In the genomic region with DNA sequence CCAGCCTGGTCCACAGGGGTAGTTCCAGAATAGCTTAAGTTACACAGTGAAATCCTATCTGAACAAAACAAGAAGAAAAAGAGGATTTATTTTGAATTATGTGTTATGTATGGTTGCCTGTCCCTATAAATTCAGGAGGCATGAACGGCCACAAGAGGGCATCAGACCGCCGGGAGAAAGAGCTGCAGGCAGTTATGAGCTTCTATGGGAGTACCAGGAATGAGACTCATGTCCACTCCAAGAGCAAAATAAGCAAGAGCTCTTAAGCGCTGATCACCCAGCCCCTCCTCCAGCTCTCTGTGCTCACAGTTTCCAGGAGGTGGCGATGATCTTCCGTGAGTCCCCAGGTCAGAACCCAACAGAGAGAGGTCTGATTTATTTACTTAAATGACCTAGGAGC, we compare ENCODE assay signal across 8 mouse cellular contexts. TPM values are rescaled to one million over a fixed set of nuclear protein-coding genes. Genes with fewer than 3 reads are reported as not detected.
DNase-seq lines count a peak whose midpoint lies in the region; ATAC-seq lines count a peak whose summit lies in the region.

No protein-coding gene starts in this region.

- no peak for ATAC-seq in forebrain, embryonic 14.5 days
- no peak for ATAC-seq in liver, embryonic 11.5 days (replicated peaks; ENCODE audit: low FRiP score)

- 1% methylated on average over 6 of the region's 6 CpGs for WGBS in forebrain, embryonic 14.5 days
- WGBS in liver, embryonic 11.5 days = 4% methylated on average over 6 of the region's 6 CpGs

- no peaks in the 10 kb centered on the region for H3K4me1 ChIP-seq in forebrain, embryonic 14.5 days (ENCODE audit: control insufficient read depth, insufficient read depth, low read length)
- no peaks in the 10 kb centered on the region for H3K4me1 ChIP-seq in liver, embryonic 11.5 days (replicated peaks; ENCODE audit: control insufficient read depth, insufficient read depth, low read length)

- H3K27me3 ChIP-seq in forebrain, embryonic 14.5 days (replicated peaks; ENCODE audit: control insufficient read depth, insufficient read depth, low read length) = no peaks in the 10 kb centered on the region
- 0 out of 2 replicates have a peak, but pooled peaks cover 2% of the 10 kb centered on the region for H3K27me3 ChIP-seq in liver, embryonic 11.5 days (replicated peaks; ENCODE audit: control insufficient read depth, insufficient read depth, low read length)

- intact Hi-C loops in left cerebral cortex, postnatal 25 days (cut with DNase I) = loop anchor here (2.0 kb wide), 1 partner anchor 44 kb away; no protein-coding TSS in a partner anchor

- H3K9ac ChIP-seq in forebrain, embryonic 14.5 days (ENCODE audit: low read length) = no peak overlapping the region
- no peak overlapping the region for H3K9ac ChIP-seq in liver, embryonic 11.5 days (ENCODE audit: low read depth, low read length)

- peak; percentile 64 to 68 for DNase-seq in layer of hippocampus, postnatal 10 days (ENCODE audit: low spot score in 2 of 2)
- DNase-seq in layer of hippocampus, adult 9-10 months (ENCODE audit: low spot score) = no peak
- DNase-seq in ES-CJ7 (ENCODE audit: low read depth, low spot score) = peak; percentile 97
- peak; percentile 76 for DNase-seq in adrenal gland, postnatal 25 days
- DNase-seq in forebrain, embryonic 14.5 days (ENCODE audit: low spot score) = peak; percentile 76
- DNase-seq in liver, embryonic 11.5 days (ENCODE audit: low spot score) = peak; percentile 55
- peak; percentile 61 for DNase-seq in skeletal muscle tissue, adult 2 months (ENCODE audit: low read depth, low spot score)
- DNase-seq in left cerebral cortex, postnatal 25 days (ENCODE audit: low spot score in 2 of 2) = no peak

- H3K4me2 ChIP-seq in forebrain, embryonic 14.5 days (ENCODE audit: low read length) = no peak overlapping the region
- no peak overlapping the region for H3K4me2 ChIP-seq in liver, embryonic 11.5 days

- H3K9me3 ChIP-seq in forebrain, embryonic 14.5 days (replicated peaks; ENCODE audit: control insufficient read depth, low read length) = no peaks in the 10 kb centered on the region
- no peaks in the 10 kb centered on the region for H3K9me3 ChIP-seq in liver, embryonic 11.5 days (ENCODE audit: control insufficient read depth, low read length)

- no peaks in the 10 kb centered on the region for H3K36me3 ChIP-seq in forebrain, embryonic 14.5 days (ENCODE audit: control insufficient read depth, insufficient read depth, low read length)
- H3K36me3 ChIP-seq in liver, embryonic 11.5 days (ENCODE audit: control insufficient read depth, insufficient read depth, low read length) = no peaks in the 10 kb centered on the region

- no peak overlapping the region for H3K4me3 ChIP-seq in forebrain, embryonic 14.5 days (ENCODE audit: low read depth, low read length)
- no peak overlapping the region for H3K4me3 ChIP-seq in liver, embryonic 11.5 days (ENCODE audit: low read depth, low read length)

- no peak overlapping the region for H3K27ac ChIP-seq in forebrain, embryonic 14.5 days (ENCODE audit: low read depth, low read length)
- no peak overlapping the region for H3K27ac ChIP-seq in liver, embryonic 11.5 days (ENCODE audit: low read depth, low read length)

RNA-seq across cellular contexts. Expression of a gene that starts 15.3 kb away (rescaled TPM):
- 1 to 10 TPM; 7.4 to 9.8 TPM for total RNA-seq in layer of hippocampus, postnatal 10 days (2021)
- 6.2 and 7.8 TPM in 2 replicates for total RNA-seq in adrenal gland, postnatal 25 days (2021)
- polyA plus RNA-seq in forebrain, embryonic 14.5 days (2014; fragmentation: Nextera tagmentation; extraction: Ambion mirVana) = 2.5 and 3.3 TPM in 2 replicates
- 4.1 and 4.8 TPM in 2 replicates for polyA plus RNA-seq in liver, embryonic 11.5 days (2014; fragmentation: Nextera tagmentation; extraction: Ambion mirVana)
- total RNA-seq in left cerebral cortex, postnatal 25 days (2021) = 10 to 100 TPM; 77.4 to 92.2 TPM

RNA-seq across cellular contexts. Expression of a gene that starts 18.4 kb away (rescaled TPM):
- total RNA-seq in layer of hippocampus, postnatal 10 days (2021) = 10 to 100 TPM; 50.5 to 55.5 TPM
- 49.4 and 53.6 TPM in 2 replicates for total RNA-seq in adrenal gland, postnatal 25 days (2021)
- 5.0 and 5.9 TPM in 2 replicates for polyA plus RNA-seq in forebrain, embryonic 14.5 days (2014; fragmentation: Nextera tagmentation; extraction: Ambion mirVana)
- 0.97 and 1.0 TPM in 2 replicates for polyA plus RNA-seq in liver, embryonic 11.5 days (2014; fragmentation: Nextera tagmentation; extraction: Ambion mirVana)
- 100 to 1,000 TPM; 105 to 121 TPM for total RNA-seq in left cerebral cortex, postnatal 25 days (2021)

RNA-seq across cellular contexts. Expression of a gene that starts 40.8 kb away (rescaled TPM):
- 10 to 100 TPM; 34.3 to 40.1 TPM for total RNA-seq in layer of hippocampus, postnatal 10 days (2021)
- 164 and 166 TPM in 2 replicates for total RNA-seq in adrenal gland, postnatal 25 days (2021)
- polyA plus RNA-seq in forebrain, embryonic 14.5 days (2014; fragmentation: Nextera tagmentation; extraction: Ambion mirVana) = 17.3 and 19.5 TPM in 2 replicates
- polyA plus RNA-seq in liver, embryonic 11.5 days (2014; fragmentation: Nextera tagmentation; extraction: Ambion mirVana) = 18.0 and 21.9 TPM in 2 replicates
- total RNA-seq in left cerebral cortex, postnatal 25 days (2021) = 10 to 100 TPM; 46.5 to 48.8 TPM

RNA-seq across cellular contexts. Expression of a gene that starts 55.5 kb away (rescaled TPM):
- total RNA-seq in layer of hippocampus, postnatal 10 days (2021) = 10 to 100 TPM; 51.0 to 52.0 TPM
- 27.0 and 36.1 TPM in 2 replicates for total RNA-seq in adrenal gland, postnatal 25 days (2021)
- polyA plus RNA-seq in forebrain, embryonic 14.5 days (2014; fragmentation: Nextera tagmentation; extraction: Ambion mirVana) = 17.6 and 21.9 TPM in 2 replicates
- 10.3 and 13.2 TPM in 2 replicates for polyA plus RNA-seq in liver, embryonic 11.5 days (2014; fragmentation: Nextera tagmentation; extraction: Ambion mirVana)
- total RNA-seq in left cerebral cortex, postnatal 25 days (2021) = 10 to 100 TPM; 30.1 to 30.3 TPM

RNA-seq across cellular contexts. Expression of a gene that starts 58.4 kb away (rescaled TPM):
- 100 to 1,000 TPM; 146 to 170 TPM for total RNA-seq in layer of hippocampus, postnatal 10 days (2021)
- 216 and 226 TPM in 2 replicates for total RNA-seq in adrenal gland, postnatal 25 days (2021)
- 530 and 674 TPM in 2 replicates for polyA plus RNA-seq in forebrain, embryonic 14.5 days (2014; fragmentation: Nextera tagmentation; extraction: Ambion mirVana)
- 558 and 561 TPM in 2 replicates for polyA plus RNA-seq in liver, embryonic 11.5 days (2014; fragmentation: Nextera tagmentation; extraction: Ambion mirVana)
- total RNA-seq in left cerebral cortex, postnatal 25 days (2021) = 100 to 1,000 TPM; 119 to 124 TPM

Comparison
In these comparisons a context has a peak if more than half of its experiments do, and no peak if none do; other contexts are left out.
1. DNase-seq: peak in layer of hippocampus, postnatal 10 days (2 of 2), ES-CJ7 (single experiment), adrenal gland, postnatal 25 days (single experiment), forebrain, embryonic 14.5 days (single experiment), liver, embryonic 11.5 days (single experiment) and skeletal muscle tissue, adult 2 months (single experiment); none in layer of hippocampus, adult 9-10 months (single experiment) and left cerebral cortex, postnatal 25 days (0 of 2).